Mouse (Mus musculus) gastrocnemius, postnatal 10 days (tissue): ENCODE measurements around the gene Cdkl4. TPM values are rescaled to one million over a fixed set of nuclear protein-coding genes. Genes with fewer than 3 reads are reported as not detected.
"Not testable (repeated sequence)": the region's sequence is repeated elsewhere in the genome, so short reads cannot be mapped to it uniquely, and the experiment has no call there.

Experiments
- DNase-seq: peaks from one replicate; pipeline ENCODE4 v3.0.0; 2021; ENCODE audit warnings: mixed read lengths
- total RNA-seq, 2 experiments: library from RNA; stranded (reverse); gene quantifications; 2 replicates each; pipeline ENCODE4 v1.2.3; 2021

Cdkl4 gene
- total RNA-seq, 2 experiments from 2014 or later: 0.09 to 0.14 TPM

- not testable (repeated sequence) for DNase-seq
Observed at GRCm38 (mm10) chr17:80563762-80564610, 13.6 kb downstream of the Cdkl4 start.

- no peak for DNase-seq
Observed at GRCm38 (mm10) chr17:80562792-80563191, 14.8 kb downstream of the Cdkl4 start.

GRCm38 (mm10) chr17:80560669-80561401 is 16.8 kb downstream of the Cdkl4 start:
- peak; percentile 66 for DNase-seq

GRCm38 (mm10) chr17:80559745-80560144 is 17.9 kb downstream of the Cdkl4 start:
- no peak for DNase-seq

GRCm38 (mm10) chr17:80559050-80559449 is 18.6 kb downstream of the Cdkl4 start:
- peak; percentile 60 for DNase-seq

- DNase-seq: no peak
Observed at GRCm38 (mm10) chr17:80558583-80558982, 19.0 kb downstream of the Cdkl4 start.

- DNase-seq: no peak
Observed at GRCm38 (mm10) chr17:80557461-80557860, 20.2 kb downstream of the Cdkl4 start.

- peak; percentile 63 for DNase-seq
Observed at GRCm38 (mm10) chr17:80553318-80554270, 24.0 kb downstream of the Cdkl4 start.

GRCm38 (mm10) chr17:80552653-80553052 is 25.0 kb downstream of the Cdkl4 start:
- DNase-seq: no peak

- DNase-seq: no peak
Observed at GRCm38 (mm10) chr17:80550981-80551380, 26.6 kb downstream of the Cdkl4 start.

- DNase-seq: no peak
Observed at GRCm38 (mm10) chr17:80546846-80547245, 30.8 kb downstream of the Cdkl4 start.

- DNase-seq: no peak
Observed at GRCm38 (mm10) chr17:80546227-80546626, 31.4 kb downstream of the Cdkl4 start.

GRCm38 (mm10) chr17:80543646-80544045 is 34.0 kb downstream of the Cdkl4 start:
- DNase-seq: no peak

- DNase-seq: no peak
Observed at GRCm38 (mm10) chr17:80537136-80537535, 40.5 kb downstream of the Cdkl4 start.

- no peak for DNase-seq
Observed at GRCm38 (mm10) chr17:80535633-80536032, 42.0 kb downstream of the Cdkl4 start.

- not testable (repeated sequence) for DNase-seq
Observed at GRCm38 (mm10) chr17:80531351-80531750, 46.3 kb downstream of the Cdkl4 start.

GRCm38 (mm10) chr17:80523231-80523630 is 54.4 kb downstream of the Cdkl4 start:
- no peak for DNase-seq

- DNase-seq: no peak
Observed at GRCm38 (mm10) chr17:80522229-80522556, 55.4 kb downstream of the Cdkl4 start.

GRCm38 (mm10) chr17:80521521-80522228 is 55.9 kb downstream of the Cdkl4 start:
- no peak for DNase-seq

GRCm38 (mm10) chr17:80520537-80520936 is 57.1 kb downstream of the Cdkl4 start:
- DNase-seq: no peak

- DNase-seq: no peak
Observed at GRCm38 (mm10) chr17:80518811-80519210, 58.8 kb downstream of the Cdkl4 start.

- DNase-seq: no peak
Observed at GRCm38 (mm10) chr17:80517244-80517643, 60.4 kb downstream of the Cdkl4 start.
